Mouse (Mus musculus) liver, adult 2 months (tissue): Measurements from ENCODE around the gene Tbx1.

Experiments used
- CTCF ChIP-seq: fragments of 200-500 bp; IDR thresholded peaks from 2 replicates; pipeline ENCODE4 v1.5.1; 2011; ENCODE audit warnings: low read depth, low read length, control low read depth
- POLR2A ChIP-seq: fragments of 200-500 bp; IDR thresholded peaks from 2 replicates; pipeline ENCODE4 v1.6.1; 2011; ENCODE audit warnings: low read length, control low read depth; ENCODE audit not compliant: insufficient read depth; ENCODE audit errors: extremely low read depth

DNA sequence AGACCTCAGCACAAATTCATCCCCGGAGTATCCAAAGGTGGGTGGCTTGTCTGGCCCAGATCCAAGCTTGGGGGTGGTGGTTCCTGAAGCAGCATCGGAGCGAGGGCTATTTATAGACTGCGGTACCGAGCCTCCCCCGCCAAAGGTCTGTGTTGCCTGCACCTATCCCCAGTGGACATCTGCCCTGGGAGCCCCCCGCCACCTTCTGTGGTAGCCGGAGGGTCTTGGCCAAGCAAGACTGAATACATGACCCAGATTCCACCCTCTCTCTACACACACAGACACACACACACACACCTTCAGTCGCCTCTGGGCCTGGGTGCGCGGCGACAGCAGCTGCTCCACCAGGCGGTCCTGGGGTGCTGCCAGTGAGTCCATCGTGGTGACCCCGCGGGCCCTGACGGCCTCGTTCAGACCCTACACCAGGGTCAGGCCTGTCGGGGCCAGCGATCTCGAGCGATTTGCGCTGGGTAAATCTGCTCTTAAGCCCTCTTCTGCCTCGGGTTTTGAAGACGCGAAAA lies 35.4 kb upstream of the Tbx1 start:
- TF ChIP-seq POLR2A = no peak
- TF ChIP-seq CTCF = no peak
